Mouse (Mus musculus): ENCODE results near the gene Tmem266. TPM values are rescaled to one million over a fixed set of nuclear protein-coding genes. Genes with fewer than 3 reads are reported as not detected.

The Tmem266 gene
- polyA plus RNA-seq, 1 experiment from 2014 or later: 1.3 TPM

GRCm38 (mm10) chr9:55395650-55396049, 68.9 kb downstream of the Tmem266 start:
- ATAC-seq (no peak), DNase-seq (ENCODE audit: low read depth, low spot score) (no peak)
- in situ Hi-C loops (cut with MboI; ENCODE audit: low pct_unique_long_range_greater_than_20kb): no loop called here
- ChIA-PET CTCF (interaction anchor here (1.3 kb wide), 1 partner anchor 13 kb away, joined by 5 read pairs; no protein-coding TSS in a partner anchor), POLR2A (no interaction called here)
- H3K27me3 ChIP-seq: peaks cover 15% of the 10 kb centered on the region
- no peak for TF ChIP-seq CTCF (IDR thresholded peaks at IDR 0.05)

- DNase-seq (ENCODE audit: low read depth, low spot score) (no peak), ATAC-seq (no peak)
- in situ Hi-C loops (cut with MboI; ENCODE audit: low pct_unique_long_range_greater_than_20kb): no loop called here
- CTCF ChIA-PET: no interaction called here
- POLR2A ChIA-PET: no interaction called here
- TF ChIP-seq CTCF (IDR thresholded peaks at IDR 0.05): no peak
- peaks cover 20% of the 10 kb centered on the region for H3K27me3 ChIP-seq
Measured at GRCm38 (mm10) chr9:55398985-55399554, 72.4 kb downstream of the Tmem266 start.

- ATAC-seq (no peak), DNase-seq (ENCODE audit: low read depth, low spot score) (no peak)
- CTCF ChIA-PET: no interaction called here
- H3K27me3 ChIP-seq: peaks cover 17% of the 10 kb centered on the region
- no peak for TF ChIP-seq CTCF (IDR thresholded peaks at IDR 0.05)
- POLR2A ChIA-PET: no interaction called here
- in situ Hi-C loops (cut with MboI; ENCODE audit: low pct_unique_long_range_greater_than_20kb): no loop called here
Measured at GRCm38 (mm10) chr9:55402276-55402675, 75.6 kb downstream of the Tmem266 start.

GRCm38 (mm10) chr9:55404256-55404655, 77.5 kb downstream of the Tmem266 start:
- no peak for TF ChIP-seq CTCF (IDR thresholded peaks at IDR 0.05)
- in situ Hi-C loops (cut with MboI; ENCODE audit: low pct_unique_long_range_greater_than_20kb): no loop called here
- ChIA-PET POLR2A (no interaction called here), CTCF (no interaction called here)
- ATAC-seq (no peak), DNase-seq (ENCODE audit: low read depth, low spot score) (no peak)
- H3K27me3 ChIP-seq: peaks cover 26% of the 10 kb centered on the region

- ChIA-PET POLR2A (no interaction called here), CTCF (interaction anchor here (2.0 kb wide), 1 partner anchor 13 kb away, joined by 4 read pairs; no protein-coding TSS in a partner anchor)
- TF ChIP-seq CTCF (IDR thresholded peaks at IDR 0.05): no peak
- DNase-seq (ENCODE audit: low read depth, low spot score) (no peak), ATAC-seq (no peak)
- in situ Hi-C loops (cut with MboI; ENCODE audit: low pct_unique_long_range_greater_than_20kb): no loop called here
- peaks cover 24% of the 10 kb centered on the region for H3K27me3 ChIP-seq
Measured at GRCm38 (mm10) chr9:55404976-55405702, 78.4 kb downstream of the Tmem266 start.

GRCm38 (mm10) chr9:55406773-55407172, 80.1 kb downstream of the Tmem266 start:
- ATAC-seq (no peak), DNase-seq (ENCODE audit: low read depth, low spot score) (no peak)

GRCm38 (mm10) chr9:55408851-55409250, 82.1 kb downstream of the Tmem266 start:
- in situ Hi-C loops (cut with MboI; ENCODE audit: low pct_unique_long_range_greater_than_20kb): no loop called here
- peaks cover 20% of the 10 kb centered on the region for H3K27me3 ChIP-seq
- no peak for TF ChIP-seq CTCF (IDR thresholded peaks at IDR 0.05)
- DNase-seq (ENCODE audit: low read depth, low spot score): no peak
- no peak for ATAC-seq
- CTCF ChIA-PET: no interaction called here
- POLR2A ChIA-PET: no interaction called here

More at GRCm38 (mm10) chr9:55406773-55407172, 80.1 kb downstream of the Tmem266 start:
- ChIA-PET CTCF (interaction anchor here (2.0 kb wide), 1 partner anchor 15 kb away, joined by 4 read pairs; no protein-coding TSS in a partner anchor), POLR2A (no interaction called here)
- peaks cover 24% of the 10 kb centered on the region for H3K27me3 ChIP-seq
- no peak for TF ChIP-seq CTCF (IDR thresholded peaks at IDR 0.05)
- in situ Hi-C loops (cut with MboI; ENCODE audit: low pct_unique_long_range_greater_than_20kb): no loop called here

GRCm38 (mm10) chr9:55409833-55410232, 83.1 kb downstream of the Tmem266 start:
- no peak for TF ChIP-seq CTCF (IDR thresholded peaks at IDR 0.05)
- in situ Hi-C loops (cut with MboI; ENCODE audit: low pct_unique_long_range_greater_than_20kb): no loop called here
- DNase-seq (ENCODE audit: low read depth, low spot score) (no peak), ATAC-seq (no peak)
- POLR2A ChIA-PET: interaction anchor here (0.6 kb wide), 1 partner anchor 16 kb away, joined by 3 read pairs; no protein-coding TSS in a partner anchor
- H3K27me3 ChIP-seq: peaks cover 19% of the 10 kb centered on the region
- CTCF ChIA-PET: interaction anchor here (0.6 to 1.5 kb wide), 2 partner anchors 9 to 17 kb away, joined by 3 to 4 read pairs; no protein-coding TSS in a partner anchor

- CTCF ChIA-PET: interaction anchor here (1.5 kb wide), 1 partner anchor 18 kb away, joined by 4 read pairs; no protein-coding TSS in a partner anchor
- DNase-seq (ENCODE audit: low read depth, low spot score): no peak
- in situ Hi-C loops (cut with MboI; ENCODE audit: low pct_unique_long_range_greater_than_20kb): no loop called here
Measured at GRCm38 (mm10) chr9:55410430-55410829, 83.7 kb downstream of the Tmem266 start.

GRCm38 (mm10) chr9:55411154-55411553, 84.4 kb downstream of the Tmem266 start:
- POLR2A ChIA-PET: no interaction called here
- in situ Hi-C loops (cut with MboI; ENCODE audit: low pct_unique_long_range_greater_than_20kb): no loop called here
- ATAC-seq (no peak), DNase-seq (ENCODE audit: low read depth, low spot score) (no peak)
- CTCF ChIA-PET: interaction anchor here (1.5 kb wide), 1 partner anchor 18 kb away, joined by 4 read pairs; no protein-coding TSS in a partner anchor
- peaks cover 9% of the 10 kb centered on the region for H3K27me3 ChIP-seq
- no peak for TF ChIP-seq CTCF (IDR thresholded peaks at IDR 0.05)

More at GRCm38 (mm10) chr9:55410430-55410829, 83.7 kb downstream of the Tmem266 start:
- peaks cover 15% of the 10 kb centered on the region for H3K27me3 ChIP-seq
- no peak for TF ChIP-seq CTCF (IDR thresholded peaks at IDR 0.05)
- no peak for ATAC-seq
- POLR2A ChIA-PET: interaction anchor here (0.6 kb wide), 1 partner anchor 16 kb away, joined by 3 read pairs; no protein-coding TSS in a partner anchor

GRCm38 (mm10) chr9:55421786-55422185, 95.1 kb downstream of the Tmem266 start:
- ATAC-seq (no peak), DNase-seq (ENCODE audit: low read depth, low spot score) (no peak)
- peaks cover 7% of the 10 kb centered on the region for H3K27me3 ChIP-seq
- in situ Hi-C loops (cut with MboI; ENCODE audit: low pct_unique_long_range_greater_than_20kb): no loop called here
- CTCF ChIA-PET: no interaction called here
- POLR2A ChIA-PET: no interaction called here
- no peak for TF ChIP-seq CTCF (IDR thresholded peaks at IDR 0.05)

Measured in Patski (cell line).